Mouse (Mus musculus) midbrain, embryonic 16.5 days (tissue): ENCODE measurements around the gene Slc25a27. TPM values are rescaled to one million over a fixed set of nuclear protein-coding genes. Genes with fewer than 3 reads are reported as not detected.
A peak's percentile ranks its signal among the peaks of the same experiment; 100 is the strongest.

Experiments used
- ATAC-seq: fragments of 200-750 bp; cut with Nextera tagmentation; 2 replicates; pipeline ENCODE4 v1.8.0; 2017; ENCODE audit warnings: moderate TSS enrichment
- H3K27ac ChIP-seq: fragments of 300-500 bp; sonication (generic); 2 replicates; pipeline ENCODE4 v1.5.1; 2014; ENCODE audit warnings: mild to moderate bottlenecking, low read length, mixed read lengths
- H3K27me3 ChIP-seq: fragments of 300-500 bp; sonication (generic); 2 replicates; pipeline ENCODE4 v1.6.1; 2014; ENCODE audit warnings: low read depth, low read length, mixed read lengths; ENCODE audit not compliant: control insufficient read depth, insufficient read depth
- H3K36me3 ChIP-seq: fragments of 300-500 bp; sonication (generic); 2 replicates; pipeline ENCODE4 v1.6.1; 2014; ENCODE audit warnings: mild to moderate bottlenecking, low read length, moderate library complexity, mixed read lengths; ENCODE audit not compliant: control insufficient read depth, insufficient read depth
- H3K4me1 ChIP-seq: fragments of 300-500 bp; sonication (generic); 2 replicates; pipeline ENCODE4 v1.6.1; 2014; ENCODE audit warnings: mild to moderate bottlenecking, low read length, mixed read lengths; ENCODE audit not compliant: control insufficient read depth, insufficient read depth
- H3K4me2 ChIP-seq: fragments of 300-500 bp; sonication (generic); 2 replicates; pipeline ENCODE4 v1.6.1; 2014; ENCODE audit warnings: mild to moderate bottlenecking, low read length, mixed read lengths
- H3K4me3 ChIP-seq: fragments of 300-500 bp; sonication (generic); 2 replicates; pipeline ENCODE4 v1.5.1; 2014; ENCODE audit warnings: low read depth, mild to moderate bottlenecking, low read length, moderate library complexity, mixed read lengths
- H3K9ac ChIP-seq: fragments of 300-500 bp; sonication (generic); 2 replicates; pipeline ENCODE4 v1.6.1; 2014; ENCODE audit warnings: low read depth, low read length, mixed read lengths
- H3K9me3 ChIP-seq: fragments of 300-500 bp; sonication (generic); replicated peaks from 2 replicates; pipeline ENCODE4 v1.6.1; 2014; ENCODE audit warnings: mild to moderate bottlenecking, low read length, mixed read lengths; ENCODE audit not compliant: control insufficient read depth, poor library complexity, severe bottlenecking
- WGBS: fragments of 180-500 bp; shearing (Covaris S2); extraction: QIAGEN DNeasy Blood & Tissue Kit; methylation state at CpG from one replicate; pipeline ENCODE4 v1.1.7; 2014; 5-methylcytosine and 5-hydroxymethylcytosine counted together
- polyA plus RNA-seq: library from polyadenylated mRNA; unstranded; fragments of >200 nt; fragmentation: Nextera tagmentation; extraction: Ambion mirVana; gene quantifications from 2 replicates; pipeline ENCODE4 v1.2.1, GENCODE M21; 2015

Gene Slc25a27
- polyA plus RNA-seq, 1 experiment from 2014 or later = 123 TPM

DNA sequence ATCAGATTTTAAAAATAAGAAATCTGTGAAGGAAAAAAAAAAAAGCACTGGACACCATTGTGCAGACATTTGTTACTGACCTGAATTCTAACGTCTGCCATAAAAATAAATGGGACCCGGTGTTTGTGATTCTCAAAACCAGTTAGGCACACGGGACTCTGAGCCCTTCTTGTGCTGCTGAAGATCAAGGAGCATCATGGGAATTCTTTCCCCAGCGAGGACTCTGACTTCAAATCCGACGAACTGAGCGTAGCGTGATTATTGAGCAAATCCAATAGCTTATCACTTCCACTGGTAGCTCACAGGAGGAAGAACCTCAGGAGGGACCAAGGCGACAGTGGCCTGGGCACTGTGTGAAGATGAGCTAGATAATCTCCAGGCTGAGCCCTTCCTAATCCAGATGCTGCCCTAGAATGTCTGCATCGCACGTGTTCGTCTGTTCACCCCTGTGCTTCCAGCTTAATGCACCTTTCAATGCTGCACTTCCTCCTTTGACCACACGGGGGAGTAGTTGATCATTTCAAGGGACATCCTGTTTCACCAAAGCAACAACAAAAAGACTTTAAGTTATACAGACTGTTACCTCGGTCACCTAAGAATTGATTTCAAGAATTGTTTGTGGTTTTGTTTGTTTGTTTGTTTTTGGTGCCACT, 32.1 kb upstream of the Slc25a27 start:
- Histone ChIP-seq H3K4me1 (no peaks in the 10 kb centered on the region; the same call in 1 of the 2 replicates), H3K9me3 (0 out of 2 replicates have a peak, but pooled peaks cover 2% of the 10 kb centered on the region), H3K27me3 (no peaks in the 10 kb centered on the region), H3K36me3 (no peaks in the 10 kb centered on the region), H3K4me2 (peak overlapping the region; percentile 61), H3K9ac (peak overlapping the region; percentile 50; the same call in 1 of the 2 replicates), H3K4me3 (peak overlapping the region; percentile 21; the same call in 1 of the 2 replicates), H3K27ac (no peak overlapping the region)
- 33% methylated on average over 14 of the region's 14 CpGs for WGBS
- peak; percentile 78 for ATAC-seq

GRCm38 (mm10) chr17:43689591-43689990, 22.6 kb upstream of the Slc25a27 start:
- Histone ChIP-seq H3K4me3 (no peak overlapping the region), H3K9ac (no peak overlapping the region), H3K4me1 (no peaks in the 10 kb centered on the region), H3K36me3 (no peaks in the 10 kb centered on the region), H3K9me3 (no peaks in the 10 kb centered on the region), H3K27ac (no peak overlapping the region), H3K27me3 (no peaks in the 10 kb centered on the region), H3K4me2 (no peak overlapping the region)
- no peak for ATAC-seq
- 84% methylated on average over 9 of the region's 9 CpGs for WGBS

GRCm38 (mm10) chr17:43684638-43685037, 17.6 kb upstream of the Slc25a27 start:
- H3K27me3 ChIP-seq = no peaks in the 10 kb centered on the region
- no peak for ATAC-seq
- H3K9me3 ChIP-seq = no peaks in the 10 kb centered on the region
- H3K4me3 ChIP-seq = no peak overlapping the region
- no peak overlapping the region for H3K4me2 ChIP-seq
- 88% methylated on average over 5 of the region's 5 CpGs for WGBS
- H3K4me1 ChIP-seq = no peaks in the 10 kb centered on the region
- H3K27ac ChIP-seq = no peak overlapping the region
- no peaks in the 10 kb centered on the region for H3K36me3 ChIP-seq
- H3K9ac ChIP-seq = no peak overlapping the region

- ATAC-seq = no peak
- 90% methylated on average over 7 of the region's 7 CpGs for WGBS
- Histone ChIP-seq H3K27ac (no peak overlapping the region), H3K27me3 (no peaks in the 10 kb centered on the region), H3K9ac (no peak overlapping the region), H3K9me3 (no peaks in the 10 kb centered on the region), H3K36me3 (no peaks in the 10 kb centered on the region), H3K4me1 (no peaks in the 10 kb centered on the region), H3K4me2 (no peak overlapping the region), H3K4me3 (no peak overlapping the region)
Measured at GRCm38 (mm10) chr17:43684086-43684485, 17.1 kb upstream of the Slc25a27 start.

GRCm38 (mm10) chr17:43677317-43677716, 10.3 kb upstream of the Slc25a27 start:
- no peak overlapping the region for H3K9ac ChIP-seq
- no peak overlapping the region for H3K27ac ChIP-seq
- H3K27me3 ChIP-seq = no peaks in the 10 kb centered on the region
- no peaks in the 10 kb centered on the region for H3K36me3 ChIP-seq
- H3K4me3 ChIP-seq = no peak overlapping the region
- ATAC-seq = no peak
- no peaks in the 10 kb centered on the region for H3K4me1 ChIP-seq
- no peaks in the 10 kb centered on the region for H3K9me3 ChIP-seq
- H3K4me2 ChIP-seq = no peak overlapping the region
- 29% methylated on average over 1 of the region's 1 CpGs for WGBS

- WGBS = 89% methylated on average over 1 of the region's 1 CpGs
Measured at GRCm38 (mm10) chr17:43676241-43676640, 9.2 kb upstream of the Slc25a27 start.

GRCm38 (mm10) chr17:43675228-43675627, 8.2 kb upstream of the Slc25a27 start:
- Histone ChIP-seq H3K4me1 (no peaks in the 10 kb centered on the region), H3K27ac (no peak overlapping the region), H3K9me3 (no peaks in the 10 kb centered on the region), H3K27me3 (no peaks in the 10 kb centered on the region), H3K4me3 (no peak overlapping the region), H3K36me3 (no peaks in the 10 kb centered on the region), H3K9ac (no peak overlapping the region), H3K4me2 (no peak overlapping the region)
- no peak for ATAC-seq
- 83% methylated on average over 1 of the region's 1 CpGs for WGBS

More at GRCm38 (mm10) chr17:43676241-43676640, 9.2 kb upstream of the Slc25a27 start:
- H3K4me1 ChIP-seq = no peaks in the 10 kb centered on the region
- no peak overlapping the region for H3K4me2 ChIP-seq
- H3K9ac ChIP-seq = no peak overlapping the region
- no peaks in the 10 kb centered on the region for H3K36me3 ChIP-seq
- no peaks in the 10 kb centered on the region for H3K9me3 ChIP-seq
- H3K4me3 ChIP-seq = no peak overlapping the region
- H3K27ac ChIP-seq = no peak overlapping the region
- ATAC-seq = no peak
- no peaks in the 10 kb centered on the region for H3K27me3 ChIP-seq

DNA sequence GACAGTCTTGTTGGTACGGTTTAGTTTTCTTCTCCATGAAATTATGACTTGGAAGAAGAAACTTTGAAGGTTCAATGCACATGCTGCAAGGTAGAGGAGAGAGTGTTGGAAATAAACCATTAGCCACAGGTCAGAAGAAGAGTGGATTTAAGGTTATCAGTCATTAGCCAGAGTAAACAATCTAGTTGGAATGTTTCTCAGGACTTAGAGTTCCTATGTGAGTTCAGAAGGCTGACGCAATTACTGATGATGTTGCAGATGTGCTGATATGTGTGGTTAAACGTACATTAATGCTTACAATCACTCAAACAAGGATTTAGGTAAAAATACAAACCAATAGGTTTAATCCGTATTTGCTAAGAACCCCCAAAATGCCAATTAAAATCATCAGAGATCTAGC, 4.9 kb upstream of the Slc25a27 start:
- Histone ChIP-seq H3K27ac (no peak overlapping the region), H3K9ac (no peak overlapping the region), H3K4me1 (peaks cover 2% of the 10 kb centered on the region; the same call in 1 of the 2 replicates), H3K27me3 (no peaks in the 10 kb centered on the region), H3K9me3 (no peaks in the 10 kb centered on the region), H3K4me3 (no peak overlapping the region), H3K4me2 (no peak overlapping the region), H3K36me3 (no peaks in the 10 kb centered on the region)
- WGBS = 91% methylated on average over 4 of the region's 4 CpGs
- no peak for ATAC-seq

DNA sequence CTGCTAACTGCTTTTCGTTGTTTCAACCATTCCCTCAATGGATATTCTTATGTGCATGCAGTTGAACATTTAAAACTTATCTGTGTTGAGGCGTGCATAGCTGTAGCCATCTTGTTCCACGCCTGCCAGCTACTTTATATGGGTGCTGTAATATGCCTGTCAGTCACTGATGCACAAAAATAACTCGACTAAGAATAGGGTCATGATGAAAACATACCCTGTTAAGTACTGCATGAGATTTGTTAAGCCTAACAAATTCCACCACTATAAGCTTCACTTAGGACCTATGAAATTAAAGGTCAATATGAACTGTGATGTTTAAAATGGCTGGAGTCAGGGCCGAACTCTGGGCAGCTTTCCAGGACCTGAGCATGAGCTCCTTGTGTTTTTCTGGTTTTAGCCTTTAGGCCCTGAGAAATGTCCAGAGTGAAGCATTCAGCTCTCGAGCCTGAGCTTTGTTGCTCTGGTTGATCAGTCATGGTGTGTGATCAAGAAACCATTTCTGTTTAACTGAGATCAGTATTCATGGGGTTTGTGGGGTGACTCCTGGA, 2.2 kb upstream of the Slc25a27 start:
- Histone ChIP-seq H3K36me3 (no peaks in the 10 kb centered on the region), H3K27me3 (no peaks in the 10 kb centered on the region), H3K4me3 (no peak overlapping the region), H3K9me3 (no peaks in the 10 kb centered on the region), H3K9ac (no peak overlapping the region), H3K4me2 (no peak overlapping the region), H3K4me1 (peaks cover 18% of the 10 kb centered on the region), H3K27ac (no peak overlapping the region)
- ATAC-seq = no peak
- 68% methylated on average over 6 of the region's 6 CpGs for WGBS
